Mouse (Mus musculus) lung, adult 2 months (tissue): ENCODE data around the gene Gm28051. TPM values are rescaled to one million over a fixed set of nuclear protein-coding genes. Genes with fewer than 3 reads are reported as not detected.

Source experiments
- DNase-seq: peaks from one replicate; pipeline ENCODE4 v3.0.0; 2022
- H3K4me1 ChIP-seq: fragments of 200-500 bp; 2 replicates; pipeline ENCODE4 v1.6.1; 2011; ENCODE audit warnings: low read length; ENCODE audit not compliant: control insufficient read depth, insufficient read depth
- H3K4me3 ChIP-seq: fragments of 200-500 bp; replicated peaks from 2 replicates; pipeline ENCODE3; 2011; ENCODE audit warnings: low read depth, mild to moderate bottlenecking, control low read depth, low read length; ENCODE audit errors: extremely low read depth
- CTCF ChIP-seq: fragments of 200-500 bp; IDR thresholded peaks from 2 replicates; pipeline ENCODE4 v1.5.1; 2011; ENCODE audit warnings: mild to moderate bottlenecking, low read length, control low read depth; ENCODE audit not compliant: insufficient read depth
- POLR2A ChIP-seq: fragments of 200-500 bp; IDR thresholded peaks from 2 replicates; pipeline ENCODE4 v1.6.1; 2011; ENCODE audit warnings: low read depth, mild to moderate bottlenecking, control low read depth, low read length, borderline replicate concordance; ENCODE audit errors: extremely low read depth
- whole genome bisulfite sequencing: fragments of 180-500 bp; shearing (Covaris S2); methylation state at CpG from one replicate; pipeline ENCODE4 v1.1.7; 2018; 5-methylcytosine and 5-hydroxymethylcytosine counted together
- polyA plus RNA-seq: library from polyadenylated mRNA; depleted of rRNA; stranded (reverse); fragments of >200 nt; gene quantifications from 2 replicates; pipeline ENCODE4 v1.2.3, GENCODE M21; 2012; rRNA removed

The Gm28051 gene
- not detected in 2 replicates for polyA plus RNA-seq

DNA sequence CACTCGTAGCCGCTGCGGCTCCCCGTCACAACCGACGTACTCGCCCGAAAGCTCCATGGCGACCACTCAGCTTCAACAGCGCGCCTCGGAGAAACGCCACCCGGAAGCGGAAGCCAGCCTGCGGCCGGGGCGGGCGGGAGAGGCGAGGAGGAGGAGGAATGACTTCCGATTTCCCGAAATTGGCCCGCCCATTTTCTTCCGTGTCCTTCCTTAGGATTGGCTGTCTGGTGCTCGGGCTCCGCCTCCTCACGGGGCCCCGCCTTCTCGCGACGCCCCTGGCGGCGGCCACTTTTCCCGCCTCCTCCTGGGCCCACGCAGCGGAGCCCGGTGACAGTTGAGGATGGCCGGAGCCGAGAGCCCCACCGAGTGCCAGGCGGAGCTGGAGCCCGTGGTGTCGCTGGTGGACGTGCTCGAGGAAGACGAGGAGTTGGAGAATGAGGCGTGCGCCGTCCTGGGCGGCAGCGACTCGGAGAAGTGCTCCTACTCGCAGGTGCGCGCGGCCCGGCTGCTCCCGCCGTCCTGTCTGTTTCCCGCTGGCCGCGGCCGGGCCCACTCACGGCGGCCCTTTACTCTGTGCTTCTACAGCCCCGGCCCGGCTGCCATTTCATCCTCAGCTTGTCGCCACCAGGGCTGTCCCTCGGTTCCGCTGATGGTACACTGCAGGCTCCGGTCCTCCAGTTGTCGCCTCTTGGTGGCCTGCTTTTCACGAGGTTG lies at the start of gene Gm28051, which contains the start of the genes Gon7 and Ubr7:
Gene Gm28051, minus strand, starts transcription at position 77 of the 714 bp plus-strand sequence.
Gene Gon7, minus strand, starts transcription at position 115 of the 714 bp plus-strand sequence.
Gene Ubr7, plus strand, starts transcription at position 279 of the 714 bp plus-strand sequence.
- Histone ChIP-seq H3K4me1 (peaks cover 6% of the 10 kb centered on the region), H3K4me3 (peak within 1 kb of the TSS; percentile 97)
- DNase-seq: peak; percentile 97
- TF ChIP-seq POLR2A: peak; percentile 47; the same call in 1 of the 2 replicates
- no peak for TF ChIP-seq CTCF
- WGBS: under 1% methylated on average over 73 of the region's 73 CpGs

DNA sequence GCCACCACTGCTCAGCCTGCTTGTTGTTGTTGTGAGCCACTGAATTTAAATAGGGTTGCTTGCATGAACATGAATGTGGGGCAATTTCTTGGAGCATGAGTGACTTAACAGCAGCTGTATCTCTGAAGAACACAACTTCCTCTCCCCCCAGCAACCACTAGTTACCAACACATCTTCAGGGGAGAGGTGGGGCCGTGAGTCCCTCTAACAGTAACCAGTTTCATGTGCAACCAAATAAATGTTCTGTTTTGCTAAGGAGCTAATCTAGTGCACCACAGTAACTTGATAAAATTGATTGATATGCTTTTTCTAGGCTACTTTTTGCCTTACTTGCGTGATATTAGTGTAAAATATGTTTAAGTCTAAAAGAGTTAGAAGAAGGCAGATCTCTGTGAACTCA lies 42.0 kb upstream of the Gm28051 start:
- no peak for TF ChIP-seq POLR2A
- Histone ChIP-seq H3K4me3 (no peak overlapping the region), H3K4me1 (no peaks in the 10 kb centered on the region)
- WGBS: 90% methylated on average over 2 of the region's 2 CpGs
- no peak for DNase-seq

DNA sequence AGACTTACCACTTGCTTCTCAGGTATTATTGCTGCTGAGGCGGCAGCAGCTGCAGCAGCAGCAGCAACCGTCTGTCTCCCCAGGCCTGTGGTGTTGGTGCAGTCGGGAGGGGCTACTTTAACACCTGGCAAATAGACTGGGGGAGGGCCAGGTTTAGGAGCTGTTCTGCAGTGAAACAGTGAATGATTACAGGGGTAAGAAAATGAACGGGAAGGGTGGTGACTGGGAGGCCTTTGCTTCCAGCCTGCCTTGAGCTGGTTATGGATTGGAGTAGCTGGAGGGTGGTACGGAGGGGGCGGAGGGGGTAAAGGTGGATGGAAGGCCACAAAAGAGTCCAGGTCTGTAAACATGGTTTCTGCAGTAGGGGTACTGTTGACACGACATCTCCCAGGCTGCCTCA lies 30.4 kb upstream of the Gm28051 start:
- 89% methylated on average over 7 of the region's 7 CpGs for WGBS
- TF ChIP-seq CTCF (no peak), POLR2A (no peak)

DNA sequence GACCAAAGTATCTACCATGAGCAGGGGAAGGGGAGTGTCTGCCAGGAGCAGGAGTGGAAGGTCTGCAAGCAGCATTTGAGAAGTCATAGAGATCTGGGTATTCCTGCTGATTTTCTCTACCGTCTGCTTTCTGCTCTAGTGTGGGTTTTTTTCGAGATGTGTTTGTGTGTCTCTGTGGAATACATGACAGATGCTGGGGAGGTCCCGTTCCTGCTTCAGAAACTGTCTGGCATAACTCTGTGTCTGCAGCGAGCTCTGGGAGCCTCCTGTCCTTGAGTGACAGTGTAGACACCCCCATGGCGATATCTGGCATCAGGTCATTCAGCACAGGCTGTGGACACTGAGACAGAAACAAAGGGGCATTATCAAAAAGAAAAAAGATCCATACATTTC lies 28.0 kb upstream of the Gm28051 start:
- H3K4me3 ChIP-seq: no peak overlapping the region
- H3K4me1 ChIP-seq: no peaks in the 10 kb centered on the region
- 87% methylated on average over 5 of the region's 5 CpGs for WGBS
- TF ChIP-seq POLR2A: no peak
- no peak for TF ChIP-seq CTCF
- no peak for DNase-seq

More for the DNA sequence above, 30.4 kb upstream of the Gm28051 start:
- Histone ChIP-seq H3K4me1 (no peaks in the 10 kb centered on the region), H3K4me3 (no peak overlapping the region)
- no peak for DNase-seq

DNA sequence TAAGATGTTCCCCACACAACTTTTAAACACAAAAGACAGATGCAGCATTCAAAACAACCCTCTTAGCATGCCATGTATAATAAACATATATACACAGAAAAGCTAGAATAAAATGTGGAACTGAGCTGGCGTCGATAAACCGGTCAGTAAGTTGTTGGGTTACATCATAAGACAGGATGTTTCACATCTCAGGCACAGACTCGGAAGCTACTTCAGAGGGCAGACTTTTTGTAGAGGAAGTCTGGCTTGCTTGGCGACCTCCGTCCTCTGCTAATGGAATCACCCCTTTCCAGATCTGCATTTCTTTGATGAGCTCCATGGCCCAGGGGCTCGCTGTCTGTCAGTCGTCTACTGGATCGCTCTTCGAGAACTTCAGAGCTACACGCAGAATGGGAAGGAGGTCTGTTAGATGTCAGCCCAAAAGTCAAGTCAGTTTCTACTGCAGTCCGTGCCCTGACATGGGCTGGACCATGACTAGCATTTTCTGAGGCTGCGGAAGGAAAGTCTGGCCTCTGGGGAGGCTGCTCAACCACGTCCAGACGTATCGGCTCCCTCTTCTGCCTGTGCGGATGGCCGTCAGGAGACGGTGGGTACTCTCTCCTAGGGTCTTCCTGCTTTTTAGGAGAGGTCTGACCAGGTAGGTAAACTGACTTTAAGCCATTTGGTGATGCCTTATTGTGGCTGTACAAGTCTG lies 27.5 kb upstream of the Gm28051 start:
- DNase-seq: no peak
- H3K4me3 ChIP-seq: no peak overlapping the region
- no peaks in the 10 kb centered on the region for H3K4me1 ChIP-seq
- TF ChIP-seq POLR2A: no peak
- no peak for TF ChIP-seq CTCF
- 82% methylated on average over 19 of the region's 19 CpGs for WGBS

DNA sequence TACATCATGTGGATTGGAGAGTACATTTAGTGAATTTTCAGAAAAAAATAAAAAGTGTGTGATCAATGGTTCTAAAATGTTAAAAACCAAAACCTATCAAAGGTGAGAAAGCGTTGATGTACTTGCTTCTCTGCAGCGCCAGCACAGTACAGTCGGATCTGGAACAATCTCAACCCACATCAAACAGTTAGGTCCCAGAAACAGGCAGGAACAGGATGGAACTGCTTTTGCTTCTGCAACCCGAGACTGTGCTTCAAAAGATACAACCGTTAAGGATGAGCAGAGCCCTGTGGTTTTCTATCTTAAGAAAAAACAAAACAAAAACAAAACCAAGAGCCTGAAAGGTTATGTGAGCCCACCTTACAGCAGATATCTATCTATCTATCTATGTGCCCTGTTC lies 25.3 kb upstream of the Gm28051 start:
- Histone ChIP-seq H3K4me3 (no peak overlapping the region), H3K4me1 (no peaks in the 10 kb centered on the region)
- no peak for DNase-seq
- WGBS: 89% methylated on average over 5 of the region's 5 CpGs
- TF ChIP-seq POLR2A (no peak), CTCF (no peak)

DNA sequence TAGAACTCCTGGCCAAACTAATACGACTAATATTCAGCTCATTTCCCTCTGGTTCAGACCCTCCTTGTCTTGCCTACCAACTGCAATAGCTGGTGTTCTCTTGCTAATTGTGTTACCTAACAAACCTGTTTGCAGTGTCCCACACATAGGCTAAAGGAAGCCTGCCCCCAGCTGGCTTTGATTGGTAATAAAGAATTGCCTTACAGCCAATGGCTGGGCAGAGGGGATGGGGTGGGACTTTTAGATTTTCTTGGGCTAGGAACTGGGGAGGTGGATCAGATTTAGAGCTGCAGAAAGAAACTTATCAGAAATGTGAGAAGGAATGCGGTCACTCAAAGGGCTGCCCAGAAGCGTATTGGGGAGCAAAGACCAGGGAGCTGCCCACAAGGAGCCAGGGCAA lies 21.9 kb upstream of the Gm28051 start:
- no peak for DNase-seq
- TF ChIP-seq POLR2A (no peak), CTCF (no peak)
- no peak overlapping the region for H3K4me3 ChIP-seq
- WGBS: 47% methylated on average over 3 of the region's 3 CpGs
- H3K4me1 ChIP-seq: no peaks in the 10 kb centered on the region

DNA sequence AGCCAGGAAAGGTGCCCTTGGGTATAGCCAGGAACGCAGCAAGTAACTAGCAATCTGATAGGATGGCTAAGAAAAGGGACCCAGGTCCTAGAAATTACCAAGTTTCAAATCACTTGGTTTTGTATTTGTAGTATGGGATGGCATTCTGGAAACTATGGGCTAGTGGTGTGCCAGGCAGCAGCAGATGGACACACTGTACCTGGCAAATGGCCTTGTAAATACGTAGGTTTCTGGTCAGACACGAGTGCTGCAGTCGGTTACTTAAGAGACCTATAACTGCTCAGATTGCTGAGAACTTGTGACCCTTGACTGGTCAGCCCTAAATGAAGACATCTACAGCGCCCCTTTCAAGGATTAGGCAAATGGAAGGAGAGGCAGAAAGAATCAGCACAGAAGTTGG lies 20.6 kb upstream of the Gm28051 start:
- TF ChIP-seq POLR2A (no peak), CTCF (no peak)
- 81% methylated on average over 5 of the region's 5 CpGs for WGBS
- no peaks in the 10 kb centered on the region for H3K4me1 ChIP-seq
- no peak for DNase-seq
- H3K4me3 ChIP-seq: no peak overlapping the region

DNA sequence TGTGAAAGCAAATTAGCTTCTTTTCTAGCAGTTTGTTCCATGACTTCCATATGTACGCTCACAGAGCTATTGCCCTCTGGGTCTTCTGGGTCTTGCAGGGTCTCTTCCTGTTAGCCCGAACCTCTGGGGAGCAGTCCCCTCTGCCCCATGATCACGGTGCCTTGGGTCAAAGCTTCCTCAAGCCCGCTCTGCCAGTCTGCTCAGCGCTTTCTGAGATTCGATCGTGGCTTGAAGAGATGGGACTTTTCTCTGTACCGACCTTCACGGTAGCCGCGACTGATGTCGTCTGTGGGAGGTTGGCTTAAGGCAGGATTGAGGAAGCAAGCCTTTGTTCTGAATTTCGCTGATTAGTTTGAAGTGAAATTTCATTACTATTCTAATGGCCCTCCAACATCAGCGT lies 18.5 kb upstream of the Gm28051 start:
- 92% methylated on average over 14 of the region's 14 CpGs for WGBS
- TF ChIP-seq CTCF (no peak), POLR2A (no peak)
- Histone ChIP-seq H3K4me1 (no peaks in the 10 kb centered on the region), H3K4me3 (no peak overlapping the region)
- no peak for DNase-seq

DNA sequence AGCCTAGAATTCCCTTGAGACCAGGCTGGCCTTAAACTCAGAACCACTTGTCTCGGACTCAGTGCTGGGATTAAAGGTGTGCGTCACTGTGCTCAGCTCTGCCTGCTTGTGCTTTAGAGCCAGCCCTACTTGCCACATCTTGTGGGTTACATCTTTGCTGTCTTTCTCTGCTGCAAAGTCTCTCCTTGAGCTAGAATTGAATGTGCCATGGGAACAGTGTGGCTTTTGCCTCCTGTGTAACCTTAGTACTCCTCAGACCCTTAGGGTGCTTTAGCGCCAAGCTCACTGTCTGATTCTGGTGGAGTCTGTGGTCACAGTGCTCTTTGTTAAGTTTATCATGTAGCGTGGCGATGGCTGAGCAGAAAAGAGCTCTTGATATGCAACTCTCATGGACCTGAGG lies 15.1 kb upstream of the Gm28051 start:
- TF ChIP-seq POLR2A: no peak
- no peak for TF ChIP-seq CTCF
- no peak for DNase-seq
- Histone ChIP-seq H3K4me1 (no peaks in the 10 kb centered on the region), H3K4me3 (no peak overlapping the region)
- WGBS: 96% methylated on average over 5 of the region's 5 CpGs
